Mouse (Mus musculus): Measurements from ENCODE around the gene Uba52.

DNA sequence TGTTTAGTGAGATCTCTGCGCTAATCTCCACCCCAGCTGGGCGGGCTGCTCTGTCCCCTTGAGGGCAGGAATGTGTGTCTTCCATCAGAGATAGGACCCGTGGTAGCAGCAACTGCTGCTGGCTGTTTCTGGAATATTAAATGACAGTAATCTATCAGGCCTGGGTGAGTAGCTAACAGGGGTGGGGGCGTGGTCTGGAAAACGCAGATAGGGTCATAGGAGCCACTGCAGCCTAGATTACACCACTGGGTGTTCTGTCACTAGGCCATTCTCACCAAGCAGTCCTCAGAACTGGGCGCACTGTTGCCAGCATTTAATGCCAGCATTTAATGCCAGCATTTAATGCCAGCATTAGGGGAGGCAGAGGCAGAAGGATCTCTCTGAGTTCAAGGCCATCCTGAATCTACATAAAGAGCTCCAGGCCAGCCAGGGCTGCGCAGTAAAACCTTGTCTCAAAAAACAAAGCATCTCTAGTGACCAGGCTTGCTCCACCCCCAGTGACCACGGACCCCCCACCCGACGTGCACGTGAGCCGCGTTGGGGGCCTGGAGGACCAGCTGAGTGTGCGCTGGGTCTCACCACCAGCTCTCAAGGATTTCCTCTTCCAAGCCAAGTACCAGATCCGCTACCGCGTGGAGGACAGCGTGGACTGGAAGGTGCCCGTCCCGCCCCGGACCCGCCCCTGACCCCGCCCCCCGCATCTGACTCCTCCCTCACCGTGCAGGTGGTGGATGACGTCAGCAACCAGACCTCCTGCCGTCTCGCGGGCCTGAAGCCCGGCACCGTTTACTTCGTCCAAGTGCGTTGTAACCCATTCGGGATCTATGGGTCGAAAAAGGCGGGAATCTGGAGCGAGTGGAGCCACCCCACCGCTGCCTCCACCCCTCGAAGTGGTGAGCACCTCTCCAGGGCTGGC is 10.0 kb downstream of the Uba52 start:
- TF ChIP-seq CTCF (IDR thresholded peaks at IDR 0.05; ENCODE audit: extremely low read depth, insufficient read depth, insufficient read length, insufficient replicate concordance), result no peak
- TF ChIP-seq POLR2A (IDR thresholded peaks at IDR 0.05; ENCODE audit: low read depth, low read length), result no peak
